Mouse (Mus musculus): ENCODE data around the gene Mthfs. TPM values are rescaled to one million over a fixed set of nuclear protein-coding genes. Genes with fewer than 3 reads are reported as not detected.

Mthfs gene
- polyA plus RNA-seq, 1 experiment from 2014 or later: 16.0 TPM

DNA sequence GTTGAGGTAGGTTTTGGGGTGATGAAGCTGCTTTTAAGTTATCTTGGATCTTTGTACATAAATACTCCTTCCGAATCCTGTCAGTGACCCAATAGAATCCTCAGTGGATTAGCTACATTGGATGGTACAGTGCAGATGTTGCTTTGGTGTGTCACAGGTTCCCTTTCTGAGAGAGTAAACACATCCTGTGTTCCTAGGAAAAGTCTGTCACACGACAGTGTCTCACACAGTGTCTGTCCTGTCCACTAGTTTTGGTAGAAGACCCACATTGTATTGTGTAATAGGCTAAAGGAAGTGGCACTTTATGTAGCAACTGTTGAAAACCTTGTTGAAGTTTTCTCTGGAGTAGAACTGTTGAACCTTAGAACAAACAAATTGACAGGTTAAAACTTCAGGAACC is 42.9 kb downstream of the Mthfs start:
- H3K27me3 ChIP-seq: no peaks in the 10 kb centered on the region
- H3K9me3 ChIP-seq (replicated peaks): no peaks in the 10 kb centered on the region
- H3K36me3 ChIP-seq (replicated peaks): no peaks in the 10 kb centered on the region
- no peak overlapping the region for H3K27ac ChIP-seq (replicated peaks)
- ATAC-seq (ENCODE audit: insufficient read depth): no peak
- no peak overlapping the region for H3K4me3 ChIP-seq (replicated peaks)
- H3K4me2 ChIP-seq: no peak overlapping the region
- no peaks in the 10 kb centered on the region for H3K4me1 ChIP-seq (replicated peaks)
- H3K9ac ChIP-seq: no peak overlapping the region
- WGBS (ENCODE audit: insufficient replicate concordance): 48% methylated on average over 2 of the region's 2 CpGs

DNA sequence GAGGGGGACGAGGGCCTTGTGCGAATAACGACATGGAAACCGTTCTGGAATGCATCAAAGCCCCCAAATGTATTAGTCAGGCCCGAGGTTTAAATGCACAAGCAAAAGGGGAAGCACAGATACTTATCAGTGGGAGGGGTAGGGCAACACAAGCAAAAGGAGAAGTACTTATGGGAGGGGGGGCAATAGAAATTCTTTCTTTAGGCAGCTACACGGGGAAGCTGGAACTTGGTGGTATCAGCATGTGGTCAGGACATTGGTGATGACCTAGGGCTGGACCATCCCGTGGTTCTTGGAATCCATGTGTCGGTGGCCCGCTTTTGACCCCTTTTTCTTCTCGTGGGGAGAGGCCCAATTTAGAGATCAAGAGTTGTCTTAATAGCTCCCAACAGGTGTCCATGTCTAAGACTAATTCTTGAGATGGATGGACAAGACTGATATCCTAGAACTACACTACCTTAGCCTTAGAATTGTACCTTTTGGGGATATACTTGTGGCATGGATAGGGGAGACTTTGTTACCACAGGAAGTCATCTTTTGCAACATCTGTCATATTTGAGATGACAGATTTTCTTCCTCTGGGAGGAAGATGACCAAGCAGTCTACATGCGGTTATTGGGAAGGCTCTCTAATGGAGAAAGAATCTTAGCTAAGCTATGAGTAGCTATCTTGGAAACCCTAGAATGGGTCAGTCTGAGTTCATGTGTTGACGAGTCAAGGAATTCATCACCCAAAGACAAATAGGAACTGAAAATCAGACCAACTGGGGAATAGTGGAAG is 46.3 kb downstream of the Mthfs start:
- no peak for ATAC-seq (ENCODE audit: insufficient read depth)
- WGBS (ENCODE audit: insufficient replicate concordance): 19% methylated on average over 12 of the region's 12 CpGs
- Histone ChIP-seq H3K27me3 (no peaks in the 10 kb centered on the region), H3K4me1 (replicated peaks) (no peaks in the 10 kb centered on the region), H3K4me2 (no peak overlapping the region), H3K9me3 (replicated peaks) (no peaks in the 10 kb centered on the region), H3K27ac (replicated peaks) (no peak overlapping the region), H3K9ac (no peak overlapping the region), H3K4me3 (replicated peaks) (no peak overlapping the region), H3K36me3 (replicated peaks) (no peaks in the 10 kb centered on the region)

DNA sequence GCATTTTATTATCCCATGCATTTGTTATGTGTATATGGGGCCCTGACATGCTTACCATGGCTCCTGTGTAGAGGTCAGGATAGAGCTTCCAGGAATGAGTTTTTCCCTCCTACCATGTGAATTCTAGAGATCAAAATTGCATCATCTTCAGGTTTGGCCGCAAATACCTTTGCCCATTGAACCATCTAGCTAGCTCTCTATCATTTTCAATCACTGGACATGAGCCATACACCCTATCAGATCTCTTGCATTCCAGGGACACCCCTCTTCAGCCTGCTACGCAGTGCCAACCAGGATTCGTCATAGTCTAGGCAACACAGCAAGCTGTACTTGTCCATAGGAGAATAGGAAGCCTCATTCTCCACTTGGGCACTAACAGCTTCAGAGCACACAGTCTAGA is 53.5 kb downstream of the Mthfs start:
- H3K9ac ChIP-seq: no peak overlapping the region
- 77% methylated on average over 3 of the region's 3 CpGs for WGBS (ENCODE audit: insufficient replicate concordance)
- no peaks in the 10 kb centered on the region for H3K36me3 ChIP-seq (replicated peaks)
- H3K27ac ChIP-seq (replicated peaks): no peak overlapping the region
- no peak overlapping the region for H3K4me3 ChIP-seq (replicated peaks)
- no peak overlapping the region for H3K4me2 ChIP-seq
- no peak for ATAC-seq (ENCODE audit: insufficient read depth)
- H3K4me1 ChIP-seq (replicated peaks): no peaks in the 10 kb centered on the region
- H3K27me3 ChIP-seq: no peaks in the 10 kb centered on the region
- no peaks in the 10 kb centered on the region for H3K9me3 ChIP-seq (replicated peaks)

DNA sequence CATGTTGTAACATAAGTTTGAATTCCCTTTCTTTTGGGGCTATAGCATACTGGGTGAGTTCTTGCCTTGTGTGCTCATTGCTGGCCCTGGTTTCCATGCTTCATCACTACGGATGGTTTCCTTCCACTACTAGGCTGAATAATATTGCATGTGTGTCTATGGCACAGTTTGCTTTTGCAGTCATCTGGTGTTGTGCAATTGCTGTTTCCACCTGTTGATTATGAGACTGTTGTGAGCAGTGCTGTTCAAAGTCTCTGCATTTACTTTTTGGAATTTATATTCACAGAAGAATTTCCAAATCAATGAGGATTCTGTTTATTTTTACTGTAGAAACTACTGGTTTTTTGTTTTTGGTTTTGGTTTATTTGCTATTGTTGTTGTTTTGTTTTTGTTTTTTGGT is 54.1 kb downstream of the Mthfs start:
- Histone ChIP-seq H3K27me3 (no peaks in the 10 kb centered on the region), H3K4me1 (replicated peaks) (no peaks in the 10 kb centered on the region), H3K4me3 (replicated peaks) (no peak overlapping the region), H3K4me2 (no peak overlapping the region), H3K9me3 (replicated peaks) (no peaks in the 10 kb centered on the region), H3K36me3 (replicated peaks) (no peaks in the 10 kb centered on the region), H3K27ac (replicated peaks) (no peak overlapping the region), H3K9ac (no peak overlapping the region)
- no peak for ATAC-seq (ENCODE audit: insufficient read depth)
- 64% methylated on average over 1 of the region's 1 CpGs for WGBS (ENCODE audit: insufficient replicate concordance)

DNA sequence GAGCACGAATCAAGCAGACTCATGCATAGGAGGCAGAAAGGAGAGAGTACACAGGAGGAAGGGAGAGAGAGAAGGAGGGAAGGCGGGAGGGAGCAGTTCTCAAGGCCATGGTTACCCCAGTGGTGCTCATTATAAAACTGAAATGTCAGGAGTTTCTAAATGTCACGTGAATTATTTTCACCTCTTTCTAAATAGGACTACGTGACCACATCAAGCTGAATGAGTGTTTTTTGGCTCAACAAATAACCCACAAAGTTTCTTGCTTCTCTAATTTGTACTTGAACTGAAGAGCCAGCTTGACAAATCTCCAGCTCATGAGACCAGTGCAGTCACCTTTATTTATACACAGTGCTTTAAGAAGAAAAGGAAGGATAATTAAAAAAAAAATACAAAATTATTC is 56.6 kb downstream of the Mthfs start:
- H3K4me1 ChIP-seq (replicated peaks): no peaks in the 10 kb centered on the region
- H3K27ac ChIP-seq (replicated peaks): no peak overlapping the region
- no peak overlapping the region for H3K9ac ChIP-seq
- 48% methylated on average over 4 of the region's 4 CpGs for WGBS (ENCODE audit: insufficient replicate concordance)
- H3K27me3 ChIP-seq: no peaks in the 10 kb centered on the region
- H3K36me3 ChIP-seq (replicated peaks): no peaks in the 10 kb centered on the region
- no peak overlapping the region for H3K4me3 ChIP-seq (replicated peaks)
- no peak for ATAC-seq (ENCODE audit: insufficient read depth)
- no peak overlapping the region for H3K4me2 ChIP-seq
- H3K9me3 ChIP-seq (replicated peaks): no peaks in the 10 kb centered on the region

DNA sequence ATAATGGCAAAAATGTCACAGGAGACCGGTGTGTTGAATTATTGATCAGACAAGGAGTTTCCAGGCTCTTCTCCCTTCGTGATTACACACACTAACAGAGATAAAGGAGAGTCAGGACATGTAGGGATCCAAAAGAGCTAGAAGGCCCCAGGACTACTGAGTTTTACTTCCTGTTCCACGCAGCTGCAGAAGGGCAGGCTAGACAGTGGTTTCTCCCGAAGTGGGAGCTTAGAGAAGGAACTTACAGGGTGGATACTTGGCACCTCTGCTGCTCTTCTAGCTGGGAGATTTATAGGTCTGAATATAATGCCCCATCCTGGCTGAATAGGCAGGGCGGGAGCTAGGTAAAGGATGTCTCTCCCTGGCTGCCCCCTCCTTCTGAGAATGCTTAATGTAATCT is 57.1 kb downstream of the Mthfs start:
- H3K27ac ChIP-seq (replicated peaks): no peak overlapping the region
- 35% methylated on average over 5 of the region's 5 CpGs for WGBS (ENCODE audit: insufficient replicate concordance)
- no peaks in the 10 kb centered on the region for H3K4me1 ChIP-seq (replicated peaks)
- H3K9ac ChIP-seq: no peak overlapping the region
- H3K36me3 ChIP-seq (replicated peaks): no peaks in the 10 kb centered on the region
- ATAC-seq (ENCODE audit: insufficient read depth): no peak
- H3K27me3 ChIP-seq: no peaks in the 10 kb centered on the region
- H3K4me2 ChIP-seq: no peak overlapping the region
- H3K4me3 ChIP-seq (replicated peaks): no peak overlapping the region
- H3K9me3 ChIP-seq (replicated peaks): no peaks in the 10 kb centered on the region

DNA sequence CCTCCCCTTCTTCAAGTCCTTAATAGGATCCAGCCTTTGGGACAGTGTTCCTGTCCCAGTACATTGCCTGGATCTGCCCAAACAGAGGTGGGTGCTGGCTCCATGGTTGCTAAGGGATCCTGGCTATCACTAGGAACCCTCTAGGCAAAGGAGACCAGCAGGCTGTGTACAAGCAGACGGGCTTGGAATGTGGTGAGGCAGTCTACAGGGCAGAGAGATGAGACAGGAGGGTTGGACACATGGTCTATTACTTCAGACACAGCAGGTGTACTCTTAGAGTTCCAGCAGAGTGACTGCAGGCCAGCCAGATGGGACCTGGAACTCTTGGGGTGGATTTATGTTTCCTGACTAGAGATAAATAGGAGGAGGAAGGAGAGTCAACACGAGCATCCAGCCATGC is 59.9 kb downstream of the Mthfs start:
- no peak overlapping the region for H3K27ac ChIP-seq (replicated peaks)
- no peaks in the 10 kb centered on the region for H3K4me1 ChIP-seq (replicated peaks)
- no peak overlapping the region for H3K4me3 ChIP-seq (replicated peaks)
- WGBS (ENCODE audit: insufficient replicate concordance): 49% methylated on average over 2 of the region's 2 CpGs
- H3K4me2 ChIP-seq: no peak overlapping the region
- H3K27me3 ChIP-seq: no peaks in the 10 kb centered on the region
- H3K9me3 ChIP-seq (replicated peaks): no peaks in the 10 kb centered on the region
- H3K36me3 ChIP-seq (replicated peaks): no peaks in the 10 kb centered on the region
- no peak overlapping the region for H3K9ac ChIP-seq
- no peak for ATAC-seq (ENCODE audit: insufficient read depth)

DNA sequence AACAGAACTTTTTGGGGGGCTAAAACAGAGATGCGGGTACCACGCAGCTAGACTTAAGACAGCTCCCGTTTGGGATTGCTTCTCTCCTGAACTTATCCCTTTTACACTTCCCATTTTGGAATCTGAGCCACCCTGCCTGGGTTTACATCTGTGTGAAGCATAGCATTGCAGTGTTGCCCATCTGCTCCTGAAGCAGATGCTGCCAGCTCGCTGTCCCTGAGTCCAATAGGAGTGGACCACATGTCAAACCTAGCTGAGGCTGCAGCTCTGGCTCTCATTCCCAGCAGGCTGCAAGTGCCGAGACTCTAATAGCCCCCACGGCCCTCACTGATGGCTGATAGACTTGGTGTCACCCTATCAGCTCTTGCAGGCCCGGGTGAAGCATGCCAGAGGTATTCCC is 63.3 kb downstream of the Mthfs start:
- H3K36me3 ChIP-seq (replicated peaks): no peaks in the 10 kb centered on the region
- H3K4me3 ChIP-seq (replicated peaks): no peak overlapping the region
- no peak overlapping the region for H3K4me2 ChIP-seq
- WGBS (ENCODE audit: insufficient replicate concordance): 61% methylated on average over 7 of the region's 7 CpGs
- no peak for ATAC-seq (ENCODE audit: insufficient read depth)
- H3K27me3 ChIP-seq: no peaks in the 10 kb centered on the region
- no peaks in the 10 kb centered on the region for H3K4me1 ChIP-seq (replicated peaks)
- H3K9me3 ChIP-seq (replicated peaks): no peaks in the 10 kb centered on the region
- H3K9ac ChIP-seq: no peak overlapping the region
- H3K27ac ChIP-seq (replicated peaks): no peak overlapping the region

DNA sequence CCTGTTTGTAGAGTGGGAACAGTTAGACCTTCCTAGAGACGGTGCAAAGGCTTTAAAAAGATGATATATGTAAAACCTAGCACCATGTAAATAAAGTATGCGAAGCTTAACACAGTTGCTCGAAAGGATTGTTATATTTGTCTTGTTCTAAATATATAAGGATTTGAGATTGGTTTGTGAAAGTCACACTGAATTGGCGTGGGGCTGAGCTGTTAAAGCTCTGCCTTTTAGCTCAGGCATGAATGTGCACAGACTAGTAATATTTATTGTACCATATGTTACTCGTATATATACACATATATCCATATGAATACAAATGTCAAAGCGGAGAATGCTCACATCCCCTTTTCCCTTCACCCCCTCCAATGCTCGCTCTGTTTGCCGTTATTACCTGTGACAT is 67.7 kb downstream of the Mthfs start:
- H3K9me3 ChIP-seq (replicated peaks): no peaks in the 10 kb centered on the region
- no peaks in the 10 kb centered on the region for H3K36me3 ChIP-seq (replicated peaks)
- H3K4me2 ChIP-seq: no peak overlapping the region
- H3K27me3 ChIP-seq: no peaks in the 10 kb centered on the region
- no peaks in the 10 kb centered on the region for H3K4me1 ChIP-seq (replicated peaks)
- no peak overlapping the region for H3K27ac ChIP-seq (replicated peaks)
- no peak for ATAC-seq (ENCODE audit: insufficient read depth)
- no peak overlapping the region for H3K9ac ChIP-seq
- no peak overlapping the region for H3K4me3 ChIP-seq (replicated peaks)
- 68% methylated on average over 8 of the region's 8 CpGs for WGBS (ENCODE audit: insufficient replicate concordance)

DNA sequence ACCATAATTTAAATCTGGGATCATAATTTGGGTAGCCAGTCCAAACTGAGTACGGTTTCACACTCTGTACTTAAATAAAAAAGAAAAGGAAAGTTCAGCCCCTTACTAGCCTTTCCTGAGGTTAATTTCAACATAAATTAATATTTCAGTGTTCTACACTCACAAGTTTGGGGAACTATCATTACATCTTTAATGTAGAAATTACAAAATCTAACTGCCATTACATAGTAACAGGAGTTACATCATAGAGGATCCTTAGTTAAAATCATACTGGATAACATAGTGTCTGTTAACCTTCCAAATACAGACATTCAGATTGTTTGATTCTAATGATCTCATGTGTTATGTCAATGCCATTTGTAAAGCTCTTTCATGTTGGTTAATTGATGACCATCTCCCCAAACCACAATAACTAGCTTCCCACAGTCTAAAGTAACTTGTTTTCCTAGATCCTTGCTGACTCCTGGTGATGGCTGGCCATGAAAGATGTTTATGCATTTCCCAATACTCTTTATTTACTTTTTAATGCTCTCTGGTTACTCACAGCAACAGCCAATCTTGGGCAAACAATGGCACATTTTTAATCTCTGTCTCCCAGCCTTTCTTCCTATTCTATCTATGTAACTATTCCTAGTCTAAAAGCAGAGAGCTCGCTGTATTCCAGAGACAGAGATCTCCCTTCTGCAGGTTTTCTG is 72.0 kb downstream of the Mthfs start:
- no peaks in the 10 kb centered on the region for H3K4me1 ChIP-seq (replicated peaks)
- no peak overlapping the region for H3K9ac ChIP-seq
- no peak overlapping the region for H3K27ac ChIP-seq (replicated peaks)
- ATAC-seq (ENCODE audit: insufficient read depth): no peak
- H3K4me2 ChIP-seq: no peak overlapping the region
- no peak overlapping the region for H3K4me3 ChIP-seq (replicated peaks)
- H3K36me3 ChIP-seq (replicated peaks): no peaks in the 10 kb centered on the region
- WGBS (ENCODE audit: insufficient replicate concordance): 63% methylated on average over 2 of the region's 2 CpGs
- no peaks in the 10 kb centered on the region for H3K9me3 ChIP-seq (replicated peaks)
- H3K27me3 ChIP-seq: no peaks in the 10 kb centered on the region

DNA sequence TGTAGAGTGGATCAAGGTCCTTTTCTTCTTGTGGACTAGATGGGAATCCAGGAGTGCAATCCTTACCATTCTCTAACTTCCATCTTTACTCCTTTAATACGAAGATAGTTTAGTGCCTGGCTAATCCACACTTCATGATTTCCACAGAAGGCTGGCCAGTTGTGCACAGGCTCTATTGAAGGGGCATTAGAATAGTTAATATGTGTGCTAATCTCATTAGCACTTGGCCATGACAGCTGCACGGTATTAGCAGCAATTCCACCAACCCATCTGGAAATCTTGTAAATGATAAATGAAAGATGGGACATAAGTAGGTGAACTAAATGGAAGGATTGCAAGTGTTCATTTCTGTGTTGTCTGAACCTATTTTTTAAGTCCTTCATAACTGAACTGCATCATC is 77.6 kb downstream of the Mthfs start:
- no peaks in the 10 kb centered on the region for H3K36me3 ChIP-seq (replicated peaks)
- no peak for ATAC-seq (ENCODE audit: insufficient read depth)
- no peak overlapping the region for H3K4me2 ChIP-seq
- H3K4me1 ChIP-seq (replicated peaks): no peaks in the 10 kb centered on the region
- H3K27me3 ChIP-seq: no peaks in the 10 kb centered on the region
- H3K9ac ChIP-seq: no peak overlapping the region
- no peaks in the 10 kb centered on the region for H3K9me3 ChIP-seq (replicated peaks)
- WGBS (ENCODE audit: insufficient replicate concordance): 45% methylated on average over 2 of the region's 2 CpGs
- no peak overlapping the region for H3K4me3 ChIP-seq (replicated peaks)
- no peak overlapping the region for H3K27ac ChIP-seq (replicated peaks)

DNA sequence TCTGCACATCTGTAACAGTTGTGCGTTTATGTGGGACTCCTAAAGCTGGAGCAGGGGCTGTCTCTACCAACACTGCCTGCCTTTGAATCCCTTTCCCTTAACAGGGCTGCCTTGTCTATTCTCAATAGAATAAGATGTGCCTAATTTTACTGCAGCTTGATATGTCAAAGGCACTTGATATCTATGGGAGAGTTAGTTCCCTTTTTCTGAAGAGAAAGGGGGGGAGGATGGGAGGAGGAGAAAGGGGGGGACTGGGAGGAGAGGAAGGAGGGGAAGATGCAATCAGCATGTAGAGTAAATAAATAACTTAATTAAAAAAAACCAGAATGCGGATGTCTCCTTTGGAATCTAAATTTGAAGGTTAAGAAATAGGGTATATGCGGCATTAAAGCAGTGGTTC is 82.9 kb downstream of the Mthfs start:
- Histone ChIP-seq H3K4me3 (replicated peaks) (no peak overlapping the region), H3K4me1 (replicated peaks) (no peaks in the 10 kb centered on the region), H3K4me2 (no peak overlapping the region), H3K36me3 (replicated peaks) (no peaks in the 10 kb centered on the region), H3K9me3 (replicated peaks) (no peaks in the 10 kb centered on the region), H3K27me3 (no peaks in the 10 kb centered on the region), H3K9ac (no peak overlapping the region), H3K27ac (replicated peaks) (no peak overlapping the region)
- WGBS (ENCODE audit: insufficient replicate concordance): 72% methylated on average over 3 of the region's 3 CpGs
- no peak for ATAC-seq (ENCODE audit: insufficient read depth)
